ENCODE assay signal across 12 mouse cellular contexts in the genomic region with DNA sequence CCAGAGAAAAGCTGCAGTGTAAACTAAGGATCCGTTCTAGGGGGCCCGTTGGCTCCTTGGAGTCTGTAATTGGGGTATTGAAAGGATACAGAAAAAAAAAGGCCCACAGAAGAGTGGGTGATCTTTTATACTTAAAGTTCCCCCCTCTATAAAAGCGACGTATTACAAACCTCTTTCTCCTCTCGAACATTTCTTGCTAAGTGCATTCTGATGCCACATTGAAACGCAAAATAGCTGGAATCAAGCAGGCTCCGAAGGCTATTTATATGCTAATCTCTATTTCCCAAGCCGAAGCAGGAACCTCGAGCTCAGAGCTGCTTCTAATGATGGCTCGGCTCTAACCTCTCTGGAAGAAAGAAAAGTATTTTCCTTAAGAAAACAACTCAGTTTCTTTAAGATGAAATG.
A peak's percentile ranks its signal among the peaks of the same experiment; 100 is the strongest.
DNase-seq lines count a peak whose midpoint lies in the region; ATAC-seq lines count a peak whose summit lies in the region.
"Had no signal": no experiment of that assay in that cellular context is flagged by ENCODE, and none has a peak within 500 bp of the region (broad histone marks: within the 10 kb centered on the region; RNA-seq: fewer than 3 reads in every experiment).

No protein-coding gene starts in this region.

- H3K4me3 ChIP-seq in heart, embryonic 13.5 days = peak overlapping the region; percentile 12; the same call in 1 of the 2 replicates
- no peak overlapping the region for H3K4me3 ChIP-seq in forebrain, embryonic 16.5 days (replicated peaks; ENCODE audit: low read length)
- no peak overlapping the region for H3K4me3 ChIP-seq in midbrain, embryonic 15.5 days
- H3K4me3 ChIP-seq: embryonic facial prominence, embryonic 15.5 days; gastrocnemius, adult 2 months had no signal

- peaks cover 26% of the 10 kb centered on the region for H3K27me3 ChIP-seq in heart, embryonic 13.5 days (replicated peaks)
- no peaks in the 10 kb centered on the region for H3K27me3 ChIP-seq in forebrain, embryonic 16.5 days (replicated peaks; ENCODE audit: control insufficient read depth, insufficient read depth, low read length)
- H3K27me3 ChIP-seq in midbrain, embryonic 15.5 days (replicated peaks) = no peaks in the 10 kb centered on the region

- H3K27ac ChIP-seq in heart, embryonic 13.5 days (replicated peaks) = no peak overlapping the region
- peak overlapping the region; percentile 92 for H3K27ac ChIP-seq in forebrain, embryonic 16.5 days (ENCODE audit: low read length)
- peak overlapping the region; percentile 89 for H3K27ac ChIP-seq in midbrain, embryonic 15.5 days
- H3K27ac ChIP-seq: embryonic facial prominence, embryonic 15.5 days; gastrocnemius, adult 2 months had no signal

- no peaks in the 10 kb centered on the region for H3K36me3 ChIP-seq in heart, embryonic 13.5 days
- H3K36me3 ChIP-seq in forebrain, embryonic 16.5 days (ENCODE audit: control insufficient read depth, insufficient read depth) = no peaks in the 10 kb centered on the region
- H3K36me3 ChIP-seq in midbrain, embryonic 15.5 days (replicated peaks) = no peaks in the 10 kb centered on the region
- H3K36me3 ChIP-seq: embryonic facial prominence, embryonic 15.5 days had no signal

- H3K4me2 ChIP-seq in heart, embryonic 13.5 days = peak overlapping the region; percentile 52
- H3K4me2 ChIP-seq in forebrain, embryonic 16.5 days (ENCODE audit: low read length) = peak overlapping the region; percentile 42
- peak overlapping the region; percentile 33 for H3K4me2 ChIP-seq in midbrain, embryonic 15.5 days
- H3K4me2 ChIP-seq: embryonic facial prominence, embryonic 15.5 days had no signal

- peaks cover 10% of the 10 kb centered on the region for H3K4me1 ChIP-seq in heart, embryonic 13.5 days
- peaks cover 41% of the 10 kb centered on the region for H3K4me1 ChIP-seq in forebrain, embryonic 16.5 days (replicated peaks; ENCODE audit: control insufficient read depth, insufficient read depth, low read length)
- H3K4me1 ChIP-seq in midbrain, embryonic 15.5 days = peaks cover 35% of the 10 kb centered on the region

- H3K9ac ChIP-seq in heart, embryonic 13.5 days = no peak overlapping the region
- H3K9ac ChIP-seq in forebrain, embryonic 16.5 days (replicated peaks; ENCODE audit: low read depth, low read length) = 0 out of 2 replicates have a peak overlapping the region, but pooled peaks have one; percentile 6
- H3K9ac ChIP-seq in midbrain, embryonic 15.5 days = no peak overlapping the region
- H3K9ac ChIP-seq: embryonic facial prominence, embryonic 15.5 days had no signal

- ATAC-seq in heart, embryonic 13.5 days (ENCODE audit: extremely low read depth, insufficient number of reproducible peaks, low FRiP score, low TSS enrichment) = no peak
- peak; percentile 81 for ATAC-seq in forebrain, embryonic 16.5 days
- peak; percentile 73 for ATAC-seq in midbrain, embryonic 15.5 days (replicated peaks)
- ATAC-seq: intestine, postnatal 0 days had no signal

- DNase-seq in heart, adult 18-20 months = no peak
- DNase-seq in brain, adult 2 months (ENCODE audit: low read depth, low spot score) = peak; percentile 37
- no peak for DNase-seq in thymus, postnatal 0 days (ENCODE audit: low spot score)
- no peak for DNase-seq in adrenal gland, postnatal 10 days
- no peak for DNase-seq in urinary bladder, postnatal 36 days (ENCODE audit: low spot score in 2 of 2)
- DNase-seq: gastrocnemius, adult 2 months; liver had no signal

- 12% methylated on average over 10 of the region's 10 CpGs for WGBS in heart, embryonic 13.5 days
- 2% methylated on average over 10 of the region's 10 CpGs for WGBS in forebrain, embryonic 16.5 days
- 3% methylated on average over 10 of the region's 10 CpGs for WGBS in midbrain, embryonic 15.5 days

- H3K9me3 ChIP-seq in heart, embryonic 13.5 days = no peaks in the 10 kb centered on the region
- H3K9me3 ChIP-seq in forebrain, embryonic 16.5 days (ENCODE audit: control insufficient read depth, low read length) = no peaks in the 10 kb centered on the region
- no peaks in the 10 kb centered on the region for H3K9me3 ChIP-seq in midbrain, embryonic 15.5 days
- H3K9me3 ChIP-seq: embryonic facial prominence, embryonic 15.5 days had no signal
